Mouse (Mus musculus) forebrain, embryonic 11.5 days (tissue): ENCODE measurements around the gene Ech1. TPM values are rescaled to one million over a fixed set of nuclear protein-coding genes. Genes with fewer than 3 reads are reported as not detected.

Source experiments
- ATAC-seq: fragments of 200-750 bp; cut with Nextera tagmentation; replicated peaks from 2 replicates; pipeline ENCODE4 v1.8.0; 2017; ENCODE audit warnings: moderate TSS enrichment; ENCODE audit not compliant: low FRiP score
- DNase-seq: peaks from one replicate; pipeline ENCODE4 v3.0.0-alpha.2; 2017; ENCODE audit warnings: low spot score
- H3K27ac ChIP-seq: fragments of 300-500 bp; sonication (generic); 2 replicates; pipeline ENCODE4 v1.5.1; 2014; ENCODE audit warnings: low read depth, low read length
- H3K27me3 ChIP-seq: fragments of 300-500 bp; sonication (generic); 2 replicates; pipeline ENCODE4 v1.6.1; 2014; ENCODE audit warnings: mild to moderate bottlenecking, low read length, mixed read lengths; ENCODE audit not compliant: control insufficient read depth, insufficient read depth
- H3K36me3 ChIP-seq: fragments of 300-500 bp; sonication (generic); 2 replicates; pipeline ENCODE4 v1.6.1; 2014; ENCODE audit warnings: mild to moderate bottlenecking, low read length, moderate library complexity, mixed read lengths; ENCODE audit not compliant: control insufficient read depth, insufficient read depth
- H3K4me1 ChIP-seq: fragments of 300-500 bp; sonication (generic); replicated peaks from 2 replicates; pipeline ENCODE4 v1.6.1; 2014; ENCODE audit warnings: low read length, mixed read lengths; ENCODE audit not compliant: control insufficient read depth, insufficient read depth
- H3K4me2 ChIP-seq: fragments of 300-500 bp; sonication (generic); 2 replicates; pipeline ENCODE4 v1.6.1; 2014; ENCODE audit warnings: low read depth, mild to moderate bottlenecking, low read length, moderate library complexity, mixed read lengths; ENCODE audit not compliant: severe bottlenecking
- H3K4me3 ChIP-seq: fragments of 300-500 bp; sonication (generic); 2 replicates; pipeline ENCODE4 v1.5.1; 2014; ENCODE audit warnings: low read depth, low read length
- H3K9ac ChIP-seq: fragments of 300-500 bp; sonication (generic); 2 replicates; pipeline ENCODE4 v1.6.1; 2014; ENCODE audit warnings: low read length
- H3K9me3 ChIP-seq: fragments of 300-500 bp; sonication (generic); 2 replicates; pipeline ENCODE4 v1.6.1; 2016; ENCODE audit warnings: low read length, mixed read lengths; ENCODE audit not compliant: control insufficient read depth
- WGBS: fragments of 180-500 bp; shearing (Covaris S2); extraction: QIAGEN DNeasy Blood & Tissue Kit; methylation state at CpG from one replicate; pipeline ENCODE4 v1.1.7; 2014; 5-methylcytosine and 5-hydroxymethylcytosine counted together
- polyA plus RNA-seq: library from polyadenylated mRNA; unstranded; fragments of >200 nt; fragmentation: Nextera tagmentation; extraction: Ambion mirVana; gene quantifications from 2 replicates; pipeline ENCODE4 v1.2.1, GENCODE M21; 2014

Gene Ech1
- polyA plus RNA-seq, 1 experiment from 2014 or later: 74.0 TPM

- 83% methylated on average over 3 of the region's 3 CpGs for WGBS
- no peak for ATAC-seq
- no peak overlapping the region for H3K4me3 ChIP-seq
- no peak overlapping the region for H3K4me2 ChIP-seq
- H3K36me3 ChIP-seq: no peaks in the 10 kb centered on the region; the same call in 1 of the 2 replicates
- H3K9me3 ChIP-seq: no peaks in the 10 kb centered on the region
- no peaks in the 10 kb centered on the region for H3K27me3 ChIP-seq
- H3K27ac ChIP-seq: no peak overlapping the region
- no peak overlapping the region for H3K9ac ChIP-seq
- H3K4me1 ChIP-seq: no peaks in the 10 kb centered on the region
- no peak for DNase-seq
These were observed 35.8 kb upstream of the Ech1 start for GRCm38 (mm10) chr7:28789235-28789634.

GRCm38 (mm10) chr7:28790066-28790806 is 34.8 kb upstream of the Ech1 start:
- Histone ChIP-seq H3K9me3 (no peaks in the 10 kb centered on the region), H3K4me2 (no peak overlapping the region), H3K4me1 (no peaks in the 10 kb centered on the region), H3K27ac (no peak overlapping the region), H3K36me3 (no peaks in the 10 kb centered on the region; the same call in 1 of the 2 replicates), H3K9ac (no peak overlapping the region), H3K4me3 (no peak overlapping the region), H3K27me3 (no peaks in the 10 kb centered on the region)
- DNase-seq (no peak), ATAC-seq (no peak)
- 49% methylated on average over 8 of the region's 8 CpGs for WGBS

- no peak overlapping the region for H3K9ac ChIP-seq
- ATAC-seq (no peak), DNase-seq (no peak)
- no peaks in the 10 kb centered on the region for H3K4me1 ChIP-seq
- no peak overlapping the region for H3K4me2 ChIP-seq
- H3K27me3 ChIP-seq: no peaks in the 10 kb centered on the region
- H3K36me3 ChIP-seq: no peaks in the 10 kb centered on the region
- no peak overlapping the region for H3K4me3 ChIP-seq
- H3K9me3 ChIP-seq: no peaks in the 10 kb centered on the region
- H3K27ac ChIP-seq: no peak overlapping the region
These were observed 33.3 kb upstream of the Ech1 start for GRCm38 (mm10) chr7:28791706-28792105.

- Histone ChIP-seq H3K27me3 (no peaks in the 10 kb centered on the region), H3K36me3 (no peaks in the 10 kb centered on the region), H3K9me3 (no peaks in the 10 kb centered on the region), H3K4me1 (no peaks in the 10 kb centered on the region), H3K4me2 (no peak overlapping the region), H3K9ac (no peak overlapping the region), H3K4me3 (no peak overlapping the region), H3K27ac (no peak overlapping the region)
- ATAC-seq (no peak), DNase-seq (no peak)
- WGBS: 80% methylated on average over 13 of the region's 14 CpGs
These were observed 32.4 kb upstream of the Ech1 start for GRCm38 (mm10) chr7:28792391-28793185.

- Histone ChIP-seq H3K27me3 (no peaks in the 10 kb centered on the region), H3K9ac (no peak overlapping the region), H3K4me1 (no peaks in the 10 kb centered on the region), H3K4me3 (no peak overlapping the region), H3K9me3 (no peaks in the 10 kb centered on the region), H3K27ac (no peak overlapping the region), H3K36me3 (no peaks in the 10 kb centered on the region), H3K4me2 (no peak overlapping the region)
- DNase-seq: no peak
- ATAC-seq: no peak
- 44% methylated on average over 2 of the region's 2 CpGs for WGBS
These were observed 31.2 kb upstream of the Ech1 start for GRCm38 (mm10) chr7:28793834-28794233.

GRCm38 (mm10) chr7:28794496-28794895 is 30.5 kb upstream of the Ech1 start:
- Histone ChIP-seq H3K27ac (no peak overlapping the region), H3K27me3 (no peaks in the 10 kb centered on the region), H3K4me3 (no peak overlapping the region), H3K9ac (no peak overlapping the region), H3K9me3 (no peaks in the 10 kb centered on the region), H3K4me1 (no peaks in the 10 kb centered on the region), H3K4me2 (no peak overlapping the region), H3K36me3 (no peaks in the 10 kb centered on the region)
- no peak for ATAC-seq
- DNase-seq: no peak
- 82% methylated on average over 3 of the region's 3 CpGs for WGBS

- no peak overlapping the region for H3K9ac ChIP-seq
- H3K9me3 ChIP-seq: no peaks in the 10 kb centered on the region
- no peak overlapping the region for H3K4me2 ChIP-seq
- H3K27me3 ChIP-seq: no peaks in the 10 kb centered on the region
- H3K4me1 ChIP-seq: no peaks in the 10 kb centered on the region
- DNase-seq: no peak
- H3K4me3 ChIP-seq: no peak overlapping the region
- 77% methylated on average over 15 of the region's 15 CpGs for WGBS
- no peak overlapping the region for H3K27ac ChIP-seq
- no peak for ATAC-seq
- no peaks in the 10 kb centered on the region for H3K36me3 ChIP-seq
These were observed 29.2 kb upstream of the Ech1 start for GRCm38 (mm10) chr7:28795832-28796231.

- DNase-seq (peak; percentile 87), ATAC-seq (peak; percentile 67)
- H3K36me3 ChIP-seq: no peaks in the 10 kb centered on the region
- no peaks in the 10 kb centered on the region for H3K4me1 ChIP-seq
- H3K27me3 ChIP-seq: no peaks in the 10 kb centered on the region
- peak overlapping the region; percentile 4; the same call in 1 of the 2 replicates for H3K4me3 ChIP-seq
- 16% methylated on average over 32 of the region's 32 CpGs for WGBS
- H3K9me3 ChIP-seq: no peaks in the 10 kb centered on the region
- H3K4me2 ChIP-seq: peak overlapping the region; percentile 40
- H3K27ac ChIP-seq: no peak overlapping the region
- peak overlapping the region; percentile 44 for H3K9ac ChIP-seq
These were observed 28.4 kb upstream of the Ech1 start for GRCm38 (mm10) chr7:28796562-28796975.
